Mouse (Mus musculus) urinary bladder, adult 18-20 months (tissue): ENCODE data around the gene Olfr547.

Experiments used
- DNase-seq, 2 experiments: peaks; one replicate each; pipeline ENCODE4 v3.0.0; 2022; ENCODE audit warnings: low spot score in 2 of 2, mixed read lengths in 2 of 2

The Olfr547 gene

GRCm38 (mm10) chr7:102566219-102566618 lies 31.7 kb downstream of the Olfr547 start:
- DNase-seq, result no peak

- no peak for DNase-seq
Observed at GRCm38 (mm10) chr7:102571142-102571541, 36.6 kb downstream of the Olfr547 start, which contains the start of gene Olfr550. TSS of gene Olfr550 (plus strand) at chr7:102571442.

GRCm38 (mm10) chr7:102573174-102573830 lies 38.8 kb downstream of the Olfr547 start:
- DNase-seq, result no peak

- DNase-seq, result no peak
Observed at GRCm38 (mm10) chr7:102575998-102576397, 41.4 kb downstream of the Olfr547 start.
